Mouse (Mus musculus) heart, embryonic 14.5 days (tissue): ENCODE measurements around the gene Smyd1. TPM values are rescaled to one million over a fixed set of nuclear protein-coding genes. Genes with fewer than 3 reads are reported as not detected.

Experiments used
- ATAC-seq: fragments of 200-750 bp; cut with Nextera tagmentation; 2 replicates; pipeline ENCODE4 v1.8.0; 2017; ENCODE audit warnings: low read depth, moderate TSS enrichment; ENCODE audit not compliant: insufficient number of reproducible peaks, insufficient read depth, low FRiP score
- H3K27ac ChIP-seq, 2 experiments: fragments of 200-500 bp in 1 of 2; fragments of 300-500 bp in 1 of 2; sonication (generic) in 1 of 2; replicated peaks in 1 of 2; 2 replicates each; pipeline ENCODE4 v1.5.1; 2012 to 2014; ENCODE audit warnings: low read depth in 2 of 2, low read length in 2 of 2, control low read depth in 1 of 2, mild to moderate bottlenecking in 1 of 2, mixed read lengths in 1 of 2; ENCODE audit not compliant: control insufficient read depth in 1 of 2, insufficient read depth in 1 of 2
- H3K27me3 ChIP-seq: fragments of 300-500 bp; sonication (generic); 2 replicates; pipeline ENCODE4 v1.6.1; 2014; ENCODE audit warnings: mild to moderate bottlenecking, low read length, control low read depth; ENCODE audit not compliant: control insufficient read depth, insufficient read depth
- H3K36me3 ChIP-seq: fragments of 300-500 bp; sonication (generic); 2 replicates; pipeline ENCODE4 v1.6.1; 2014; ENCODE audit warnings: mild to moderate bottlenecking, control low read depth, low read length, mixed read lengths; ENCODE audit not compliant: control insufficient read depth, insufficient read depth
- H3K4me1 ChIP-seq, 2 experiments: fragments of 200-500 bp in 1 of 2; fragments of 300-500 bp in 1 of 2; sonication (generic) in 1 of 2; 2 replicates each; pipeline ENCODE4 v1.6.1; 2012 to 2014; ENCODE audit warnings: low read length in 2 of 2, control low read depth in 1 of 2, mixed read lengths in 1 of 2; ENCODE audit not compliant: control insufficient read depth in 2 of 2, insufficient read depth in 2 of 2
- H3K4me2 ChIP-seq: fragments of 300-500 bp; sonication (generic); 2 replicates; pipeline ENCODE4 v1.6.1; 2014; ENCODE audit warnings: mild to moderate bottlenecking, low read length
- H3K4me3 ChIP-seq, 2 experiments: fragments of 200-500 bp in 1 of 2; fragments of 300-500 bp in 1 of 2; sonication (generic) in 1 of 2; 2 replicates each; pipeline ENCODE4 v1.5.1; 2012 to 2014; ENCODE audit warnings: low read length in 2 of 2, mild to moderate bottlenecking in 2 of 2, control low read depth in 1 of 2, low read depth in 1 of 2, moderate library complexity in 1 of 2; ENCODE audit not compliant: control insufficient read depth in 1 of 2, insufficient read depth in 1 of 2
- H3K9ac ChIP-seq: fragments of 300-500 bp; sonication (generic); 2 replicates; pipeline ENCODE4 v1.6.1; 2014; ENCODE audit warnings: mild to moderate bottlenecking, low read length
- H3K9me3 ChIP-seq: fragments of 300-500 bp; sonication (generic); 2 replicates; pipeline ENCODE4 v1.6.1; 2016; ENCODE audit warnings: low read length, control low read depth; ENCODE audit not compliant: control insufficient read depth
- WGBS: fragments of 180-500 bp; shearing (Covaris S2); extraction: QIAGEN DNeasy Blood & Tissue Kit; methylation state at CpG from one replicate; pipeline ENCODE4 v1.1.7; 2014; 5-methylcytosine and 5-hydroxymethylcytosine counted together
- polyA plus RNA-seq: library from polyadenylated mRNA; unstranded; fragments of >200 nt; fragmentation: Nextera tagmentation; extraction: Ambion mirVana; gene quantifications from 2 replicates; pipeline ENCODE4 v1.2.1, GENCODE M21; 2014

Gene Smyd1
- polyA plus RNA-seq, 1 experiment from 2014 or later = 147 TPM

DNA sequence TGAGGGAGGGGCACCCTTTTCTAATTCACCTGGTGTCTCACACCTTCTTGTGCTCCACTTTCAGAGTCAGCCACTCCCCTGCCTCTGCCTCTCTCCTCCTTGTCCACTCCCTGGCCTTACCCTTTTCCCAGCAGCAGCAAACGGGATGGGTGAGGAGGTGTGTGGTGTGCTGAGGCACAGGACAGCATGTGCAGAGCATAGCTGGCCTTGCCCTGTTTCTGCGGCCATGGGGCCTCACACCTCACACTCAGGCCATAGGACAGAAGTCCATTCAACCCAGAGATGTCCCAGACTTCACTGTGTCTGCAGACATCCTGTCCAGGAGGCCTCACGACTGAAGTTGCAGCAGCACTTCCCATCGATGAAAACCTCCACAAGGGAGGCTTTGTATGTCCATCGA lies 118.4 kb downstream of the Smyd1 start:
- Histone ChIP-seq H3K4me2 (no peak overlapping the region), H3K36me3 (no peaks in the 10 kb centered on the region), H3K27ac (no peak overlapping the region), H3K4me3 (no peak overlapping the region), H3K9me3 (no peaks in the 10 kb centered on the region), H3K27me3 (no peaks in the 10 kb centered on the region), H3K4me1 (no peaks in the 10 kb centered on the region), H3K9ac (no peak overlapping the region)
- no peak for ATAC-seq
- WGBS = 74% methylated on average over 5 of the region's 5 CpGs

- 69% methylated on average over 5 of the region's 5 CpGs for WGBS
- no peak overlapping the region for H3K4me3 ChIP-seq
- H3K27ac ChIP-seq = no peak overlapping the region
- H3K36me3 ChIP-seq = no peaks in the 10 kb centered on the region
- H3K4me1 ChIP-seq = peaks cover 9 to 11% of the 10 kb centered on the region in 2 experiments; a peak in 3 of 4 replicates
- no peak for ATAC-seq
- H3K27me3 ChIP-seq = no peaks in the 10 kb centered on the region
- no peaks in the 10 kb centered on the region for H3K9me3 ChIP-seq
- H3K9ac ChIP-seq = no peak overlapping the region
- H3K4me2 ChIP-seq = no peak overlapping the region
These were observed 120.1 kb downstream of the Smyd1 start for GRCm38 (mm10) chr6:71201925-71202324.

GRCm38 (mm10) chr6:71199612-71200011 lies 122.4 kb downstream of the Smyd1 start, which contains the start of gene Fabp1:
Gene Fabp1 (plus strand): TSS chr6:71199827.
- H3K4me3 ChIP-seq = no peak within 1 kb of the TSS
- H3K27ac ChIP-seq = no peak within 1 kb of the TSS
- H3K9ac ChIP-seq = no peak within 1 kb of the TSS
- ATAC-seq = no peak
- H3K4me1 ChIP-seq = peaks cover 9 to 11% of the 10 kb centered on the region in 2 experiments; a peak in 3 of 4 replicates
- no peaks in the 10 kb centered on the region for H3K27me3 ChIP-seq
- H3K36me3 ChIP-seq = no peaks in the 10 kb centered on the region
- no peak within 1 kb of the TSS for H3K4me2 ChIP-seq
- WGBS = 86% methylated on average over 4 of the region's 4 CpGs
- no peaks in the 10 kb centered on the region for H3K9me3 ChIP-seq

DNA sequence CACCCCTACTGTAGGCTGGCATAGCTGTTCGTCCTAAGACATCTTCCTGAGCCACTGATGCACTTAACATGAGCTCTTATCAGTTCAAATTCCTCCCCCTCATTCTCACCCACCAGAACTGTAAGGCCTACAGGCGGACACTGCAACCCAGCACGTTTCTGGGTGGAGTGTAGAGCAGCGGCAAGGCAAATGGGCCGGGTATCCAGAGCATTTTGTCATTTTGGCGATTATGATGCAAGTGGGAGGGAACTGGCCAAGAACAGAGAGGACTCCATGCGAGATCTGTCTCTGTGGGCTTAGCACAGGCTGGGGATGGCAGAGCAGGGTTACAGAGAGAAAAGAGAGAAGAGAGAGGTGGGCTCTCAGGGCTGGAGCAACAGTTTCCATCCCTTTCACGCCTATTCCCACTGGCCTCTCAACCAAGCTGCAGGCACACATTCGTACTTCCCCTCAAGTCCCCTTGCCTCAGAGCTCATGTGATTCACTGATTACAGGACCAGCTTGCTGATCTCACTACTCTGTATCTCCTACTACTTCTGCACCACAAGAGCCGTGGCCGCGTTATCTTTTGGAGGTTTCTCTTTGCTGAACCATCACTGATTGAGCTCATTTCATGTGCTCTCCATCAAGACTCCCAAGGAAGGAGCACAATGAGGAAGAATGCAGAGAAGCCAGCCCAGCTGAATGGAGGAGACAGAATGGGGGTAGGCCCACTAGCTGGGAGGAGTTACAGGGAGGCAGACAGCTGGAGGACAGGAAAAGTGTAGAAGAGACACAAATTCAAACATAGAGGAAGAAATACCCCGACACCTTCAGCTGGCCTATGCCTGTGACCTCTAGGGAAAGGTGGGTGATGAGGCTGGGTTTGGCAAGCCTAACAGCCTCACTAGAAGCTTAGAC lies 124.1 kb downstream of the Smyd1 start:
- Histone ChIP-seq H3K36me3 (no peaks in the 10 kb centered on the region), H3K27ac (0 out of 4 replicates have a peak overlapping the region, but pooled peaks of 1 of the 2 experiments have one; percentile 6), H3K9ac (no peak overlapping the region), H3K4me1 (peaks cover 9 to 11% of the 10 kb centered on the region in 2 experiments; a peak in 3 of 4 replicates), H3K9me3 (no peaks in the 10 kb centered on the region), H3K4me2 (peak overlapping the region; percentile 4), H3K4me3 (no peak overlapping the region), H3K27me3 (no peaks in the 10 kb centered on the region)
- 33% methylated on average over 13 of the region's 13 CpGs for WGBS
- ATAC-seq = no peak

DNA sequence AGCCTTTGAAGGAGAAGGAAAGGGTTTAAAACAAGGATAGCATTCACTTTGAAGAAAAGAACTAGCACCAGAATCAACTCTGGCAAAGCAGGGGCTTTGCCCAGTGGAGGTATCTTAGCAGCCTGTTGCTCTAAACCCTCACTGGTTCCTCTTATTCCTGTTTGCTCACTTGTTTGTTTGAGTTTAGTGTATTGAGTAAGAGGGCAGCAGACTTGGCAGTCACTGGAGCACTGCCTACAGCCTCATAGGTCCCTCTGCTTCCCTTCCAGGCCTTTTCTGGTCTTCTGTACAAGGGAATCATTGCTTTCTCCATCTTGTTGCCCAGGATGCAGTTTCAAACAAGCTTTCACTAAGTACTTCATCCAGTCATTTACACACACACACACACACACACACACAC lies 125.9 kb downstream of the Smyd1 start:
- no peak overlapping the region for H3K4me3 ChIP-seq
- H3K27ac ChIP-seq = no peak overlapping the region
- H3K4me1 ChIP-seq = peaks cover 9 to 11% of the 10 kb centered on the region in 2 experiments; a peak in 3 of 4 replicates
- no peak for ATAC-seq
- no peaks in the 10 kb centered on the region for H3K27me3 ChIP-seq
- no peaks in the 10 kb centered on the region for H3K9me3 ChIP-seq
- H3K9ac ChIP-seq = no peak overlapping the region
- no peaks in the 10 kb centered on the region for H3K36me3 ChIP-seq
- H3K4me2 ChIP-seq = no peak overlapping the region

- H3K27me3 ChIP-seq = no peaks in the 10 kb centered on the region
- no peak overlapping the region for H3K4me2 ChIP-seq
- no peak overlapping the region for H3K27ac ChIP-seq
- 79% methylated on average over 6 of the region's 6 CpGs for WGBS
- H3K4me3 ChIP-seq = no peak overlapping the region
- H3K36me3 ChIP-seq = no peaks in the 10 kb centered on the region
- no peak for ATAC-seq
- H3K9ac ChIP-seq = no peak overlapping the region
- H3K9me3 ChIP-seq = 0 out of 2 replicates have a peak, but pooled peaks cover 3% of the 10 kb centered on the region
- H3K4me1 ChIP-seq = peaks cover 9 to 11% of the 10 kb centered on the region in 2 experiments; a peak in 3 of 4 replicates
These were observed 128.8 kb downstream of the Smyd1 start for GRCm38 (mm10) chr6:71193151-71193740.

DNA sequence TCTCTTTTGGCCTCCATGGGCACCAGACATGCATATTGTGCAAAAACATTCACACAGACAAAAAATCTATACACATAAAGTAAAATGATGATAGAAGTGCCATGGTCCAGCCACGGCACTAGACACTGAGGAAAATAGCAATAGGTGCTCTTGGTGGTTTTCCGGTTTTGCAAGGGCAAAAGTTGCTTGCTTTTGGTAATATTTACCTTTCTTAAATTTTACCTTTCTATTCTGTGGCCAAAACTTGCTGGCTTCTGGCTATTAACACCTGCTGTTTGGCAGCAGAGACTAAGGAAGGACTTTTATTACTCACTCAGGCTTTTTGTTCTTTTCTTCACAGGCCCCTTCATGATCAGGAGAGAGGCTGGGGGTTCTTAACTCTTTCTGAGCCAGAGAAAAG lies 131.5 kb downstream of the Smyd1 start:
- no peaks in the 10 kb centered on the region for H3K36me3 ChIP-seq
- 0 out of 2 replicates have a peak, but pooled peaks cover 3% of the 10 kb centered on the region for H3K9me3 ChIP-seq
- H3K27ac ChIP-seq = no peak overlapping the region
- ATAC-seq = no peak
- no peaks in the 10 kb centered on the region for H3K27me3 ChIP-seq
- H3K4me2 ChIP-seq = no peak overlapping the region
- no peaks in the 10 kb centered on the region for H3K4me1 ChIP-seq
- no peak overlapping the region for H3K9ac ChIP-seq
- 91% methylated on average over 2 of the region's 2 CpGs for WGBS
- H3K4me3 ChIP-seq = no peak overlapping the region
